Mouse (Mus musculus) heart, adult 9 months (tissue): ENCODE data around the gene Tmem204.

Experiments
- DNase-seq, 2 experiments: peaks; one replicate each; pipeline ENCODE4 v3.0.0; 2022; ENCODE audit warnings: low spot score in 2 of 2

Tmem204 gene

DNA sequence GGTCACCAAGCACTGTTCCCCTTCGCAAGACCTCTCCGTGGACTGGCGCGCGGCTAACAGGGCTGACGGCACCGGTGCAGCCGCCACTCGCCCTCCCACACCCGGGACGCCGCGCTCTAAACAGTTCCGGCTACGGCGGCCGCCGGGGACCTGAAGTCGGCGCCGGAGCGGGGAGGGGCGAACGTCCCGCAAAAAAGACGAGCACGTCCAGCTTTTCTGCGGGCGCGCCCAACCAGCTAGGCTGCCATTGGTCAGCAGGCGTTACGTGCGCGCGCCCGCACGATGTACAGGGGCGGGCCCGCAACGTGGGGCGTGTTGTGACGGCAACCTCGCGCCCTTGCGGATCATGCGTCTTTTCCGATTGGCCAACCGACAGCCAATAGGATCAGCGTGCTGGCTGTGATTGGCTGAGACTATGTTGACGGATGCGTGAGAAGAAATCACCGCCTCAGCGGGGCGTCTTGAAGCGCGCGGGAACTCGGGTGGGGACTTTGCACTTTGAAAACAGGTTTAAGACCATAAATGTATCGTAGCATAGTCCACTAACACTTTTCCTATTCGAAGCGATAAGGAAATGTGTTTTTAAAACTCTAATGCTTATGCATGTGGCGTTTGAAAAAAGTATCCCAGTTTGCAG lies 67.6 kb downstream of the Tmem204 start, which contains the start of the genes Cramp1l and Ift140:
Cramp1l (minus strand) TSS at position 134 of the 637 bp plus-strand sequence.
Ift140 (plus strand) TSS at position 431 of the 637 bp plus-strand sequence.
- peak; percentile 99 for DNase-seq

GRCm38 (mm10) chr17:25014841-25015570 lies 68.4 kb downstream of the Tmem204 start:
- DNase-seq, result peak; percentile 34 to 55

- peak; percentile 15 to 31 for DNase-seq
Measured at GRCm38 (mm10) chr17:25013606-25014501, 69.5 kb downstream of the Tmem204 start.
